Mouse (Mus musculus): ENCODE results near the gene Snx32.
"Not testable (repeated sequence)": the region's sequence is repeated elsewhere in the genome, so short reads cannot be mapped to it uniquely, and the experiment has no call there.

Gene Snx32

GRCm38 (mm10) chr19:5512091-5513004 lies 2.0 kb upstream of the Snx32 start:
- no peak for DNase-seq (ENCODE audit: extremely low spot score, low read depth, low spot score)

- no peak for DNase-seq (ENCODE audit: extremely low spot score, low read depth, low spot score)
These were observed 815 bp upstream of the Snx32 start for GRCm38 (mm10) chr19:5511074-5511632.

- no peak for DNase-seq (ENCODE audit: extremely low spot score, low read depth, low spot score)
These were observed 6.7 kb downstream of the Snx32 start, which contains the start of gene 1700020D05Rik for GRCm38 (mm10) chr19:5503687-5504086. Gene 1700020D05Rik, minus strand, starts transcription at chr19:5503787.

- DNase-seq (ENCODE audit: extremely low spot score, low read depth, low spot score): no peak
These were observed 9.9 kb downstream of the Snx32 start for GRCm38 (mm10) chr19:5500330-5500875.

- no peak for DNase-seq (ENCODE audit: extremely low spot score, low read depth, low spot score)
These were observed 14.3 kb downstream of the Snx32 start for GRCm38 (mm10) chr19:5496052-5496370.

GRCm38 (mm10) chr19:5495353-5496051 lies 14.8 kb downstream of the Snx32 start:
- DNase-seq (ENCODE audit: extremely low spot score, low read depth, low spot score): no peak

- no peak for DNase-seq (ENCODE audit: extremely low spot score, low read depth, low spot score)
These were observed 16.0 kb downstream of the Snx32 start for GRCm38 (mm10) chr19:5494314-5494713.

GRCm38 (mm10) chr19:5493301-5493721 lies 17.0 kb downstream of the Snx32 start:
- not testable (repeated sequence) for DNase-seq (ENCODE audit: extremely low spot score, low read depth, low spot score)

GRCm38 (mm10) chr19:5492641-5493040 lies 17.7 kb downstream of the Snx32 start:
- no peak for DNase-seq (ENCODE audit: extremely low spot score, low read depth, low spot score)

GRCm38 (mm10) chr19:5490898-5491708 lies 19.2 kb downstream of the Snx32 start:
- DNase-seq (ENCODE audit: extremely low spot score, low read depth, low spot score): no peak

GRCm38 (mm10) chr19:5490313-5490897 lies 19.9 kb downstream of the Snx32 start, which contains the start of gene Cfl1:
Gene Cfl1, plus strand, starts transcription at chr19:5490455.
- DNase-seq (ENCODE audit: extremely low spot score, low read depth, low spot score): peak; percentile 88

GRCm38 (mm10) chr19:5489721-5490120 lies 20.6 kb downstream of the Snx32 start:
- DNase-seq (ENCODE audit: extremely low spot score, low read depth, low spot score): not testable (repeated sequence)

- peak; percentile 89 for DNase-seq (ENCODE audit: extremely low spot score, low read depth, low spot score)
These were observed 21.3 kb downstream of the Snx32 start for GRCm38 (mm10) chr19:5488878-5489571.

- DNase-seq (ENCODE audit: extremely low spot score, low read depth, low spot score): peak; percentile 83
These were observed 22.4 kb downstream of the Snx32 start, which contains the start of gene Mus81 for GRCm38 (mm10) chr19:5487768-5488550. Gene Mus81, minus strand, starts transcription at chr19:5488402.

- no peak for DNase-seq (ENCODE audit: extremely low spot score, low read depth, low spot score)
These were observed 23.6 kb downstream of the Snx32 start for GRCm38 (mm10) chr19:5486771-5487170.

GRCm38 (mm10) chr19:5486286-5486685 lies 24.1 kb downstream of the Snx32 start:
- DNase-seq (ENCODE audit: extremely low spot score, low read depth, low spot score): no peak

GRCm38 (mm10) chr19:5485821-5486220 lies 24.5 kb downstream of the Snx32 start:
- no peak for DNase-seq (ENCODE audit: extremely low spot score, low read depth, low spot score)

GRCm38 (mm10) chr19:5485371-5485770 lies 25.0 kb downstream of the Snx32 start:
- DNase-seq (ENCODE audit: extremely low spot score, low read depth, low spot score): no peak

- no peak for DNase-seq (ENCODE audit: extremely low spot score, low read depth, low spot score)
These were observed 25.8 kb downstream of the Snx32 start for GRCm38 (mm10) chr19:5484496-5484895.

Data from hindlimb bud, embryonic 11.5 days (tissue).